Mouse (Mus musculus) midbrain, postnatal 0 days (tissue): ENCODE data around the gene Rgs12. TPM values are rescaled to one million over a fixed set of nuclear protein-coding genes. Genes with fewer than 3 reads are reported as not detected.

Source experiments
- ATAC-seq: fragments of 200-750 bp; cut with Nextera tagmentation; 2 replicates; pipeline ENCODE4 v1.8.0; 2017; ENCODE audit warnings: moderate number of reproducible peaks, mild to moderate bottlenecking, moderate TSS enrichment, moderate library complexity; ENCODE audit not compliant: low FRiP score
- DNase-seq: peaks from one replicate; pipeline ENCODE4 v3.0.0-alpha.2; 2015; ENCODE audit warnings: low spot score
- H3K27ac ChIP-seq: fragments of 300-500 bp; sonication (generic); 2 replicates; pipeline ENCODE4 v1.5.1; 2014; ENCODE audit warnings: low read depth, mild to moderate bottlenecking, low read length, mixed read lengths
- H3K27me3 ChIP-seq: fragments of 300-500 bp; sonication (generic); 2 replicates; pipeline ENCODE4 v1.6.1; 2014; ENCODE audit warnings: low read length, control low read depth, mixed read lengths; ENCODE audit not compliant: insufficient read depth
- H3K36me3 ChIP-seq: fragments of 300-500 bp; sonication (generic); 2 replicates; pipeline ENCODE4 v1.6.1; 2014; ENCODE audit warnings: low read length, control low read depth, mixed read lengths; ENCODE audit not compliant: insufficient read depth
- H3K4me1 ChIP-seq: fragments of 300-500 bp; sonication (generic); 2 replicates; pipeline ENCODE4 v1.6.1; 2014; ENCODE audit warnings: mild to moderate bottlenecking, control low read depth, antibody characterized with exemption, low read length, mixed read lengths; ENCODE audit not compliant: insufficient read depth
- H3K4me2 ChIP-seq: fragments of 300-500 bp; sonication (generic); 2 replicates; pipeline ENCODE4 v1.6.1; 2014; ENCODE audit warnings: low read depth, mild to moderate bottlenecking, low read length, mixed read lengths; ENCODE audit not compliant: poor library complexity, severe bottlenecking
- H3K4me3 ChIP-seq: fragments of 300-500 bp; sonication (generic); 2 replicates; pipeline ENCODE4 v1.5.1; 2014; ENCODE audit warnings: low read depth, mild to moderate bottlenecking, low read length, moderate library complexity
- H3K9ac ChIP-seq: fragments of 300-500 bp; sonication (generic); replicated peaks from 2 replicates; pipeline ENCODE4 v1.6.1; 2014; ENCODE audit warnings: mild to moderate bottlenecking, low read length, moderate library complexity, mixed read lengths; ENCODE audit not compliant: poor library complexity, severe bottlenecking
- H3K9me3 ChIP-seq: fragments of 300-500 bp; sonication (generic); 2 replicates; pipeline ENCODE4 v1.6.1; 2016; ENCODE audit warnings: low read length, control low read depth
- CTCF ChIP-seq: IDR thresholded peaks from 2 replicates; pipeline ENCODE4 v1.5.1; 2016; ENCODE audit warnings: antibody characterized with exemption, mild to moderate bottlenecking
- WGBS: fragments of 180-500 bp; shearing (Covaris S2); extraction: QIAGEN DNeasy Blood & Tissue Kit; methylation state at CpG from one replicate; pipeline ENCODE4 v1.1.7; 2014; 5-methylcytosine and 5-hydroxymethylcytosine counted together
- polyA plus RNA-seq: library from polyadenylated mRNA; unstranded; fragments of >200 nt; fragmentation: Nextera tagmentation; extraction: Ambion mirVana; gene quantifications from 2 replicates; pipeline ENCODE4 v1.2.1, GENCODE M21; 2015
- total RNA-seq: library from RNA; depleted of rRNA; stranded (reverse); fragments of >200 nt; gene quantifications from 2 replicates; pipeline ENCODE4 v1.2.3, GENCODE M21; 2014

The Rgs12 gene
- total and polyA plus RNA-seq, 2 experiments from 2014 or later = 29.9 to 60.8 TPM

DNA sequence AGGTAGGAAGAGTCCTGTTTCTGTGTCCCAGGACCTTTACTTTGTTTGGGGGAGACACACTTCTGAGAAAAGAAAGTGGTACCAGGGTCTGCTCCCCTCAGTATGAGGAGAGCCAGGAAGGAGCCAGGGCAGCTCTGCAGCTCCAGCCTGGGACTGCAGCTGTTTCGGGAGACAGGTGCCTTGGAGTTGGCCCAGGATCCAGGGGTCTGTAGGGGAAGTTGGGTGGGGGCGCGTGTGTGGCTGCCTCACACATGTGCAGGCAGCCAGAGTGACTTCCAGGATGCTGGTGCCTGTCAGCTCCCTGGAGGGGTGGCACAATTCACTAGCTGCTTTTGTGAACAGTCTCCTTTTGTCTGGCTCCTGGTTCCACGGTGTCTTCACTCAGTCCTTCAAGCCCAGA, 108.3 kb downstream of the Rgs12 start:
- no peaks in the 10 kb centered on the region for H3K9me3 ChIP-seq
- H3K4me1 ChIP-seq = peaks cover 7% of the 10 kb centered on the region; the same call in 1 of the 2 replicates
- H3K4me2 ChIP-seq = peak overlapping the region; percentile 88
- no peaks in the 10 kb centered on the region for H3K27me3 ChIP-seq
- ATAC-seq (no peak), DNase-seq (peak; percentile 44)
- TF ChIP-seq CTCF = no peak
- WGBS = 5% methylated on average over 4 of the region's 4 CpGs
- no peaks in the 10 kb centered on the region for H3K36me3 ChIP-seq
- peak overlapping the region; percentile 55; the same call in 1 of the 2 replicates for H3K27ac ChIP-seq
- peak overlapping the region; percentile 84 for H3K9ac ChIP-seq
- peak overlapping the region; percentile 55 for H3K4me3 ChIP-seq

DNA sequence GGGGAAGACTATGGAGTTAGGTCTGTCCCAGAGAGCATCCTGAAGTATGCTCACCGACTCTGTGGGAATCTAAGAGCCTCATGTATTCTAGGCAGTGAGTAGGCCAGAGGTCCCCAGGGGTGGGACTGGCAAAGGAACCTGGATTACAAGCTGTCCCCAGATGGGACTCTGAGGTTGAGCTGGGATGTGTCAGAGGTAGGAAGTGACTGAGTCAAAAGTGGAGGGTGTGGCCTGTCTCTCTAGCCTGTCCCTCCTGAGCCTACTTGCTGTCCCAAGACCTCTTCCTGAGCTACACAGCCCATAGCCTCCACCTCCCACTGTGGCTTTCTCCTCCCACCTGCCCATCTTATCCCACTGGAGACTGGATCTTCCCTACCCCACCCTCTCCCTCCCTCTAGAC, 109.0 kb downstream of the Rgs12 start:
- Histone ChIP-seq H3K9ac (no peak overlapping the region), H3K27ac (no peak overlapping the region), H3K27me3 (no peaks in the 10 kb centered on the region), H3K36me3 (no peaks in the 10 kb centered on the region), H3K4me1 (peaks cover 7% of the 10 kb centered on the region; the same call in 1 of the 2 replicates), H3K9me3 (no peaks in the 10 kb centered on the region), H3K4me3 (peak overlapping the region; percentile 55), H3K4me2 (peak overlapping the region; percentile 88)
- no peak for TF ChIP-seq CTCF
- ATAC-seq (no peak), DNase-seq (no peak)
- 64% methylated on average over 1 of the region's 1 CpGs for WGBS

DNA sequence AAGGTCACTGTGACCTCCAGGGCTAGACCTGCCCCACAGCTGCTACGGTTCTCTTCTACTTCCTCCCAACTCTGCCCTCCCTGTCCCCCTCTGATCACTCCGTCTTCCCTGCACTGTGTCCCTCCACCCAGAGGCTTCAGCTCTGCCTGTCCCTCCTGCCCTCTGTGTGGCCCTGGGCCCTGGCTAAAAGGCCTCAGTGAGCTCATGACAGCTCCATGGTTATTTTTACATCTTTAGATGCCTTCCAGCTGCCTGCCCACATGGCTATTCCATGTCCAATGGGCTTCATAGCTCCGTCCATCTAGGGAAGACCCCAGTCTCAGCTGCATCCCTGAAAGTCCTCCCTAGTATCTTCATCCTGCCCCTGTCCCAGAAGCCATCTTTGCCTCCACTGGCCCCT, 110.9 kb downstream of the Rgs12 start:
- Histone ChIP-seq H3K4me1 (peaks cover 7% of the 10 kb centered on the region; the same call in 1 of the 2 replicates), H3K9ac (no peak overlapping the region), H3K27me3 (no peaks in the 10 kb centered on the region), H3K4me2 (no peak overlapping the region), H3K4me3 (no peak overlapping the region), H3K9me3 (no peaks in the 10 kb centered on the region), H3K36me3 (no peaks in the 10 kb centered on the region), H3K27ac (no peak overlapping the region)
- TF ChIP-seq CTCF = no peak
- DNase-seq (no peak), ATAC-seq (no peak)
- WGBS = 80% methylated on average over 3 of the region's 3 CpGs

DNA sequence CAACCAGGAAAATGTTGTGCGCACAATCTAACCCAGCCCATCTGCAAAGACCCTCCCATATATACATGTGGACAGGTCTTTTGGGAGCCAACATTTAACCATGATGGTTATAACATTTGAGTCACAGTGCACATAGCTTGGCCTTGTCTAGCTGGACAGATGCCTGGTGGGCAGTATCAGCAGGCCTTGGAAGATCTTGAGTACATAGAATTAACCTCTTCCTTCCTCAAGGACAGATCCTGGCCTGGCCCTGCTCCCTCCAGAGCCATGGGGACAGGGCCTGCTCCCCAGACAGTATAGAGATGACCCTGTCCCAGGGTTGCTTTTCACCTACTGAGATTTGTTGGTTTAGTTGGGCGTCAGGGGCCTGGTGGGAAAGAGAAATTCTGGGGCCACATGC, 120.6 kb downstream of the Rgs12 start:
- no peak overlapping the region for H3K4me3 ChIP-seq
- H3K36me3 ChIP-seq = peaks cover 4% of the 10 kb centered on the region; the same call in 1 of the 2 replicates
- ATAC-seq (no peak), DNase-seq (no peak)
- H3K9me3 ChIP-seq = no peaks in the 10 kb centered on the region
- WGBS = 88% methylated on average over 2 of the region's 2 CpGs
- TF ChIP-seq CTCF = no peak
- no peak overlapping the region for H3K27ac ChIP-seq
- H3K9ac ChIP-seq = no peak overlapping the region
- no peaks in the 10 kb centered on the region for H3K4me1 ChIP-seq
- H3K4me2 ChIP-seq = no peak overlapping the region
- no peaks in the 10 kb centered on the region for H3K27me3 ChIP-seq

DNA sequence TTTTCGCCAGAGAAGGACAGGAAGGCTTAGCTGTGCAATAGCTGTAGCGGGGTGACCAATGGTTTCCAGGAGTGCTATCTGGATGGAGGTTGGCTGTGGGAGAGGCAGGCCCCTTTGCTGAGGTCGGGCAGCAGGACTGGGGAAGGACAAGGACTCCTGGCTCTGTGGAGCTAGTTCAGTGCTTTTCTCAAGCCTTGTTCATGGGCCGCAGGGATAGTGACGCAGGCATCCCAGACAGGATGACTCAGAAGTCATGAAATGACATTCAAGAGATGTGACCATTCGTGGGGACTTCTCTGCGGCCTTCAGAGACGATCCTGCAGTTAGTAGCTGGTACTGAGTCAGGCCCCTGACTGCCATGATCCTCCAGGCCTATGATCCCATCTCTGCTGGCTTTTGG, 121.1 kb downstream of the Rgs12 start:
- no peak overlapping the region for H3K9ac ChIP-seq
- DNase-seq (no peak), ATAC-seq (no peak)
- no peaks in the 10 kb centered on the region for H3K27me3 ChIP-seq
- no peaks in the 10 kb centered on the region for H3K9me3 ChIP-seq
- TF ChIP-seq CTCF = no peak
- no peak overlapping the region for H3K27ac ChIP-seq
- H3K4me3 ChIP-seq = no peak overlapping the region
- peaks cover 4% of the 10 kb centered on the region; the same call in 1 of the 2 replicates for H3K36me3 ChIP-seq
- H3K4me1 ChIP-seq = no peaks in the 10 kb centered on the region
- H3K4me2 ChIP-seq = no peak overlapping the region
- 88% methylated on average over 8 of the region's 8 CpGs for WGBS

DNA sequence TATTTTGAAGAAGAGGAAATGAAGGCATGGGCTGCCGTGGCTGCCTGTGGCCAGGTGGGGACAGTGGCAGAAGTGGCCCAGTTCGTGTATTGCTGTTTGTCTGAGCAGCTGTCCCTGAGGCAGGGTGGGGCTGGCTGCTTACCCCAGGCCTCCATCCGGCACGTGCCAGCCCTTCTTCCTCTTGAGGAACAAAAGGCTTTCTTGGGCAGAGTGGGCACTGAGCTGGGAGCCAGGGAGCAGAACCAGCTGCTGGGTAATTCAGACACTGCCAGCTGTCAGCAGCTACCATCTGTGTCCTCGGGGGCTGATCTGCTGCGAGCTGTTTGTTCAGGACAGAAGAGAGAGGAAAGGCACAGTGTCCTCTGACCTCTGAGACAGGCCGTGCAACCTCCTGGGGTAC, 121.7 kb downstream of the Rgs12 start:
- no peak; the same call in 1 of the 2 replicates for ATAC-seq

More for the DNA sequence above, 121.7 kb downstream of the Rgs12 start:
- DNase-seq = peak; percentile 70
- no peak overlapping the region for H3K9ac ChIP-seq
- WGBS = 48% methylated on average over 7 of the region's 7 CpGs
- H3K4me1 ChIP-seq = no peaks in the 10 kb centered on the region
- H3K36me3 ChIP-seq = peaks cover 10% of the 10 kb centered on the region
- H3K4me2 ChIP-seq = no peak overlapping the region
- H3K27ac ChIP-seq = no peak overlapping the region
- no peak for TF ChIP-seq CTCF
- H3K9me3 ChIP-seq = no peaks in the 10 kb centered on the region
- no peaks in the 10 kb centered on the region for H3K27me3 ChIP-seq
- H3K4me3 ChIP-seq = no peak overlapping the region
